Mouse (Mus musculus) layer of hippocampus, adult 11-12 months (tissue): ENCODE measurements around the gene D630003M21Rik.

Experiments used
- DNase-seq: peaks from one replicate; pipeline ENCODE4 v3.0.0; 2022; ENCODE audit warnings: low spot score

Gene D630003M21Rik

DNA sequence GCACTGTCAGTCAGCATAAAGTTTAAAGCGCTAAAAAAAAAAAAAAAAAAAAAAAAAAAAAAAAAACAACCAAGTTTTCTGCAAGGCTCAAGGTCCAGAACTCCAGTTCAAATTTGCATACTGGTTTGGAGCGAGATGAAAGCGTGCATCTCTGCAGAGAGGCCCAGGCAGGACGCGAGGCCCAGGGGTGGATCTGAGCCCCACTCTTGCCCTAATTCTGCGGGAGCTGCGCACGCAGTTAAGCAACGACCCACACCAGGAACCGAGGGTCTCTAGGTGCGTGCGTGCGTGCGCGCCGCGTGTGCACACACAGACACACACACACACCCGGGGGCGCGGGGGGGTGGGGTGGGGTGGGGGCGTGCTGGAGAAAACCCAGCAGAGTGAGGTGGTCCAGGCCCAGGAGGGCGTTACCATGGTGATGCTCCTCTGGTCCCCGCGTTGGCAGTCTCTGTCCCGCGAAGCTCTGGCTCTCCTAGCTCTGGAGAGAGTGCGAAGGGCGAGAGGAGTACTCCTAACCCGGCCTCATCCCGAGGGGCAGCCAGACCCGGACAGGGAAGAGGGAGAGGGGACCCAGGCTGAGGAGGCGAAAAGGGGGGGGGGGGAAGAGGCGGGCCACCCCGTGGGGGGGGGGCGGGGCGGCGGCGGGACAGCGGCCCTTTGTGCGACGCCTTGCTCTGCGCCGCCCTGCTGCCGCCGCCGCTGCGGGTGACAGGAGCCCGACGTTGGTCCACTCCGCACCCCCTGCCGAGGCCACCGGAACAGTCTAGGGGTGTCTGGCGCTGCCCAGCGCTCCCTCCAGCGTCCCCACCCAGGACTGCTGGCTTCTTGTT is at the start of gene D630003M21Rik:
Gene D630003M21Rik (minus strand): TSS at position 553 of the 833 bp plus-strand sequence.
- peak; percentile 15 for DNase-seq

DNA sequence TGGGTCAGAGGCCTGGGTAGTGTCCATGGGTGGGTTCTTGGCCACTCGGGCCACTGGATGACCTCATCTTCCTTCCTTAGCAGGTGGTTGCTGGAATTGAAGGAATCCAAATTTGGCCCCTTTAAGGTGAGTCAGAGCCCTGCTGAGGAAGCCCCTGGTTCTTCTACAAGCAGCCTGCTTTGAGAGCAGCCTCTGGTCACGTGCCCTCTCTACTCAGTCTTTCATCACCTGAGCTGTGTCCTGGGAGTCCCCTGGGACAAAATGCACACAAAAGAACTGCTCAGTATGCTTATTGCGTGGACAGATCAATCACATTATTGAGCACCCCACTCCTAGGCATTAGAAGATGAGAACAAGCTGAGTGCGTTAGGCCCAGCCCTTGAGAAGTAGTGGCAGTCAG is 47.9 kb upstream of the D630003M21Rik start:
- DNase-seq: no peak

DNA sequence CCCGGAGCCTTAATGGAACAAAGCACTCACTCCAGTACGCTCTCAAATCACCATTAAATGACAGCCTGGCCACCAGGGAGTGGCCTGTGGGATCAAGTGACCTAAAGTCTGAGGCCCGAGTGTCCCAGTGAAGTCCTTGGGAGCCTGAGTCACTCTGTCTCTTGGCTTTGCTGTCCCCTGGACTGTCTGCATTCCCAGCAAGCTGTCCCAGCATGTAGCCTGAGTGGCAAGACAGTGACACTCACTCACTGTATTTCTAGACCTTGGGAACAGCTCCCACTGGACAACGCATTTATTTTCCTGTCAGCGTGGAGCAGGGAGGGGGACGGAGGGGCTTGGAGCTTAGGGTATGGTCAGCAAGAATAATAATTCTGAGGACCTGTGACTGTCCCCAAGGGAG is 47.4 kb upstream of the D630003M21Rik start:
- no peak for DNase-seq

DNA sequence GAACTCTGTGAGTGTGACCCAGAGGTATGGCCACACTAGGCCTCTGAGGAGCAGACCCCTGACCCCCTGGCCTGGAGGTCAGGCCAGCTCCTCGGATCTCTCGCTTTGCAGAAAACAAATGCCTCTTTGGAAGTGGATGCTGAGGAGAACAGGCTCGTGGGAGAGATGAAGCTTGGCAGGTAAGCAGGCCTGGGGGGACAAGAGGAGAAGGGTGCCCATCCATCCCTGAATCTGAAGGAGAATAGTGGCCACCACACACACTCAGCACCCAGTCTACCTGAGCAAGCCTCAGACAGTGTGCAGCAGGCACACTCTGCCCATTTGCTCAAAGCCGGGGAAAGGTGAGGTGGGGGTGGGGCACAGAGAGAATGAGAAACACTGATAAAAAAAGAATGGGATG is 46.8 kb upstream of the D630003M21Rik start:
- DNase-seq: no peak

DNA sequence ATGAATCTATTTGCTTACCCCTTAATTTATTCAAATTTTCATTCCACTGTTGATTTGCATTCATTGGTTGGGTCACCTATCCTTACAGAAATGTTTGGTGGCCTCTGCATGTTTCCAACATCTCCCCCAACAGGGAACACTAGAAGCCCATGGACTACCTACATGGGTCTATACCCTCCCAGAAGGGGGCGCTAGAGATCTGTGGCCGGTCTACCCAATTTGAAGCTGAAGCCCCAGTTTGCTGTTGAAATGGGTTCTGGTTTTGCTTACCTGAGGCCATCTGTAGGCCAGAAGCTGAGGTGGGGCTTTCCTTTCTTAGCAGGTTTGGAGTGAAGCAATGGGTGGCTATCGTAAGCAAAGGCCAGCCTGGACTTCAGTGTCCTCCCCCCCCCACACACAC is 46.3 kb upstream of the D630003M21Rik start:
- no peak for DNase-seq

DNA sequence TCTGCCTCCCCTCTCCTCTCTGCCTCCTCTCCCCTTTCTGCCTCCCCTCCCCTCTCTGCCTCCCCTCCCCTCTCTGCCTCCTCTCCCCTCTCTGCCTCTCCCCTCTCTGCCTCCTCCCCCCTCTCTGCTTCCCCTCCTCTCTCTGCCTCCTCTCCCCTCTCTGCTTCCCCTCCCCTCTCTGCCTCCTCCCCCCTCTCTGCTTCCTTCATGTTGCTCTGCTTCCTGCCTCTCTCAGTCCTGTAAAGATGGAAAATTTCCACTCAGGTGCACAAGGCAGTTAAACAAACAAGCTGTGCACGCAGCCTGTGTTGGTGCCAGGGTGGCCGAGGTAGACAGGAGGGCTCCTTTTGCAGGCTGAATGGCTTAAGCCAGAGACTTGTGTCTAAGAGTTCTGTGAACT is 44.6 kb upstream of the D630003M21Rik start:
- DNase-seq: no peak

DNA sequence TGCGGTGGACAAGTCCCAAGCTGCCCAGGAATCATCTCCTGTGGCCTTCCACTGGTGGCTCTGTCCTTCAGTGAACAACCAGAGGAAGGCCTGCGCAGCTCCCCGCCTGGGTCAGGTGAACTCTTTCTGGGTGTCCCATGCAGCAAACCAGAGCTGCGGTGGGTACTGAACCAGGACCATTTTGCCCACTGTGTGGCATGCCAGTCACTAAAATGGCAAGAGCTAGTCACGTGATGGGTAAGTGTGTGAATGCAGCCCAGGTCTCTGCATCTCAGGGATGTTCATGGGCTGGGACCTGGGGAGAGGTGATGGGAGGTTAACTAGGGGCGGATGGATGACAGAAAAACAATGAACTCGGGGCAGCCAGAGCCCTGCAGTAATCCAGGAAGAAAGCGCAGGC is 41.0 kb upstream of the D630003M21Rik start:
- no peak for DNase-seq

DNA sequence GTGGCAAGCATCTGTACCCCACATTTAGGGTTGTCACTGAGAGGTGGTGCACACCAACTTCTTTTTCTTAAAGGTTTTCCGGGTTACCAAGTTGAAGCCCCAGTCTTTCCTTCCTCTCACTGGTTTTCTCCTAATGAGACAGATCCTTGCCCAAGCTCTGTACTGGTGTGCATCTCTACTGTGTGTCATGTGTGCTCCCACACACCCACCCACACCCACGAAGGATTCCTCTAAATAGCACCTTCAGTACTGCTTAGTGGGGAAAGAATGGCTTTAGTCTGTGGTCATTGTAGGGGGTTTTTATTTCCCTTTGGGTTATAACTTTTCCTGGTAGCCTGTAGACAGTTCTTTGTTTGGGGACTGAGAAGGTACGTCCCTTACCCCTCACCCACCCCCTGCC is 35.9 kb upstream of the D630003M21Rik start:
- no peak for DNase-seq

DNA sequence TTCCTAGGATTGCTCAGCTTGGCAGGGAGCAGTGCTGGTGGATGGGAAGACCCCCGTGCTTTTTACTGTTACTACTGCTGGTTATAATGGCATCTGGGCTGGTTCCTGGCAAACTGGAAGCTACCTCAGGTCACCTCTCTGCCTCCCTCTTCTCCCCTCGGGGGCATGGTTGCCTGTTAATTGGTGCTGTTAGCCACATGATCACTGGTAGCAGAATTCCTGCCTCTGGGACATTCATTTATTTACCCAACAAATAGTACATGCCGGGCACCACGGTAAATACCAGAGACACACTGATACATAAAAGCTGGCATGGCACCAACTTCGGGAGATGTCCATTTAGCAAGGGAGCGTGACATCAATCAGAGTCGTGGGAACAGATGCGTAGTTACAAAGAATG is 30.5 kb upstream of the D630003M21Rik start:
- no peak for DNase-seq

DNA sequence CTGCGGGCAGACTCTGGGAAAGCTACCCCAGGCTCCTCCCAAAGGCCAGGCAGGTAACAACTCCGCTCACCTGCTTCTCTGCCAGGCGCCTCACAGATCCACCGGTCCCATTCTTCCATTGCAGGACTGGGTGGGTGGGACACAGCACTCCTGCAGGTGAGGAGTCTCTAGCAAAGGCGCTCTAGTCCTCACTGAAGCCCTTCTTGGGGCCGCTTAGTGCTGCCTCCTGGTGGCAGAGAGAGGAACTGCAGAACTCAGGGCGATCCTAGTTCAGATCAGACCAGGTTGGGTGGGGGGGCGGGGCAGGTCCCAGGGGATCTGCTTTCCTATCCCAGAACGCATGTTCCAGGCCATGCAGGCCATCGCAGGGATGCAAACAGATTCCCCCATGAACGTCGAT is 29.8 kb upstream of the D630003M21Rik start:
- peak; percentile 45 for DNase-seq

DNA sequence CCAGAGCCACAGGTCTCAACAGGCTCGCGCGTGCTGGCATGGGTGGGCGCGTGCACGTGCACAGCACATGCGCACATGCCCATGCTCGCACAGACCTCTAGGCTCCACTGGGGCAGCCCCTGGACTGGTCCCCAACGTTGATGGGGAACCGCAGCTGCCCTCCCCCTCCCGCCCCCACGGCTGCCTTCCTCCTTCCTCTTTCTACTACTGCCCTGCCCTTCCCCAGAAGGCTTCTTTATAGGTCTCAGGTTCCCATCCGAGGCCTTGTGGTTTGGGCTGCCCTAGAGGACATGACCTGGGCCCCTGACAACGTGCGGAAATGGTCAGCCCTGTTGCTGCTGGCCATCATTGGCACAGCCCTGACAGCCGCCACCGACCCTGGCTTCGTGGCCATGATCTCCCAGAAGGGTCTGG is 29.0 kb upstream of the D630003M21Rik start, which contains the start of gene Bpi:
Gene Bpi (plus strand): TSS at position 90 of the 414 bp plus-strand sequence.
- no peak for DNase-seq

DNA sequence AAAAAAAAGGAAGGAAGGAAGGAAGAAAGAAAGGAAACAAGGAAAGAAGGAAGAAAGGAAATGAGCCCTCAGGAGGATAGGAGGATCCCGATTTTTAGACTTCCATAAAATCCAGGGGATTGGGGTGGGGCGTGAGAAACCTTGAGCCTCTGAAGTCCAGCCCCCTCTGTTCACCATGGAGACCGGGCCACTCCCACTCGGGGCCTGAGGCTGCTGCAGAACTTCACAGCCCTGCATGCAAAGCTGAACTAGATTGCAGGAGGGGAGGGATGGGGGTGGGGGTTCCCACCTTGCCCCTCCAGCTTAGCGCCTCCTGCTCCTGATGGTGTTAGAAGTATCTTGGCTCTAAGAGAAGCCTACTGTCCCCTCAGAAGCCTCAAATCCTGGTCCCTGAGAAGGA is 27.9 kb upstream of the D630003M21Rik start:
- no peak for DNase-seq

DNA sequence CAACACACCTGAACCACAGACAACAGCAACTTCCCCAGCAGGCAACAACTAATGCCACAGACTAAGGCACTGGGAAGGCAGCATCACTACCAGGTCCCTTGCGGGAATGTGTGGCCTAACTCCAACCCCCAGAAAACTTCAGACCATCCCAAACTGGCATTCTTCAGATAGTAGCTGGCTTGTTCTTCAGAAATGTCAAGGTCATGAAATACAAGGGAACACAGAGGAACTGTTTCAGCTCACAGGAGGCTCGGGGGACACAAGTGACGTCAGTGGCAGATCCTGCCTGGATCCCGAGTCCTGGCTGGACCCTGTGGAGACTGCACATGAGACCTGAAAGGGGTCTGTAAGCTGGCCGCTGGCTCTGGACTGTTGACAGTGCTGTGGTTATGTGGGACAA is 24.8 kb upstream of the D630003M21Rik start:
- no peak for DNase-seq

DNA sequence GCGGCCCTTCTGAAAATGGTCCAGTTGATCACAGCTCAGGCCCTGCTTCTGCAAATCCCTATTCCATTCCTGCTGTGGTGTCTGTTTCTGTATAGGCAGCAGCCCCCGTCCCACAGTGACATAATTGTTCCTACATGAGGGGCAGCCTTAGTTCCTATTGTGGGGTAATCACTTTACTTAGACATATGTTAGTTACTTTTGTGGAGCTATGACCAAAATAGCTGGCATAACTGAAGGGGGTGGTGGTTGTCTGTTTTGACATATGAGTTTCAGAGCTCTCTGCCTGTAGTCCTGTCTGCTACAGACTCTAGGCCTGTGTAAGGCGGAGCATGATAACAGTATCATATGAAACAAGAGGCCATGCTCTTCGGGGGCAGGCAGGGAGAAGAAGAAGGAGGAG is 21.5 kb upstream of the D630003M21Rik start:
- no peak for DNase-seq

DNA sequence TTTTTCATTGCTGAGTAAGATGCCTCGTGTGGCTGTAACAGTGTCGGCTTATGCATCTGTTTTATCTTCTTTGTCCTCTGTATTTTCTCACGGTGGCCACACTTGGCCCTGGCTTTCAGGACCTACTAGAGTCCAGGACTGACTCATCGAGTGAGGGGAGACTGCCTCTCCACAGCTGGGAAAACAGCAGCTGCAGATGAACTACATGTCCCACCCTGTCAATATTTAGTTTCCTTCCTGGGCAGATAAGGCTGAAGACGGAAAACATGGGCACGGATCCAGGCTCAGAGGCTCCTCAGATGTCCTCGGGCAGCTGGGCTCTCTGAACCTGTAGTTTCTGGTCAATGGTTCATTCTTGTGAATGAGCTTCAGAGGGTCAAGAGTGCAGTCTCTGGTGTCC is 19.3 kb upstream of the D630003M21Rik start:
- DNase-seq: no peak

DNA sequence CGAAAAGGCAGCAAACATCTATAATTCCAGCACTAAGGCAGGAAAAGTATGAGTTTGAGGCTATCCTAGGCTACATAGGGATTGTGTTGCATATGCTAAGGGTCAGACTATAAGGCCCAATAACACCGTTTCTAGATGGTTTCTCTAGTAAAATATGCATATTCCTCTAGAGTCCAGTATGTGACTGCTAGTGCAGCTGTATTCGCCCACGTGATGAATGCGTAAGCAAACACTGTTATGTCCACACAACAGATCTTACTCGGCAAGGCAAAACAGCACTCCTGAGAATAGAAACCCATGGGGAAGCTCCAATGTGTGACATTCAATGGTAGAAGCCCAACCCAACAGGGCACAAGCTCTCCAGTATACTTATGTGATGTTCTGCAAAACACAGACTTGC is 18.8 kb upstream of the D630003M21Rik start:
- DNase-seq: no peak

DNA sequence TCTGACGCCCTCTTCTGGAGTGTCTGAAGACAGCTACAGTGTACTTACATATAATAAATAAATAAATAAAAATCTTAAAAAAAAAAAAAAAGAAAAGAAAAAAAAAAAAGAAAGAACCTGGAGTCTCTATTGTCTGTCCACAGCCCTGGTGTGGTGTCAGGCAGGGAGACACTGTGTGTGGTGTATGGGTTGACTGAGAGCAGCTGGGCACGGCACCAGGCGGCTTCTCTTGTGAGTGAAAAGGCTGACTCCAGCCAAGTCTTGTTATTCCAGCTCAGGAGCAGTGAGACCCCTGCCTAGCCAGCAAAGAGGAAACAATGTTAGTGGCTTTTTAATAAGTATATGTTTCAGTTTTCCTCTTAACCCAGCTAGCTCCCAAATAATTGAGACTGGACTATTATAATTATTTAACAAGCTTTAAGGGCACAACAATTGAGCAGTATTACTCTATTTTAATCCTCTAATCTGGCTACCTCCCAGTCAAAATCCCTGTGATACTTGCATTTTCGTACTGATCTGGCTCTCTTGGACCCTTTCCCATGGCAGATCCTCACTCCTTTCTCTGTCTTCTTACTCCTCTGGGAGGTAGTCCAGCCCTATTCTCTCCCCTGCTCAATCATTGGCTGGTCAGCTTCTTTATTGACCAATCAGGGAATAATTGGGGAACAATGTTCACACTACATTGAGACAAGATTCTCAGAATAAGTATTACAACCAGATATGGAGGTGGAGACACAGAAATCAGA is 16.2 kb upstream of the D630003M21Rik start:
- no peak for DNase-seq

DNA sequence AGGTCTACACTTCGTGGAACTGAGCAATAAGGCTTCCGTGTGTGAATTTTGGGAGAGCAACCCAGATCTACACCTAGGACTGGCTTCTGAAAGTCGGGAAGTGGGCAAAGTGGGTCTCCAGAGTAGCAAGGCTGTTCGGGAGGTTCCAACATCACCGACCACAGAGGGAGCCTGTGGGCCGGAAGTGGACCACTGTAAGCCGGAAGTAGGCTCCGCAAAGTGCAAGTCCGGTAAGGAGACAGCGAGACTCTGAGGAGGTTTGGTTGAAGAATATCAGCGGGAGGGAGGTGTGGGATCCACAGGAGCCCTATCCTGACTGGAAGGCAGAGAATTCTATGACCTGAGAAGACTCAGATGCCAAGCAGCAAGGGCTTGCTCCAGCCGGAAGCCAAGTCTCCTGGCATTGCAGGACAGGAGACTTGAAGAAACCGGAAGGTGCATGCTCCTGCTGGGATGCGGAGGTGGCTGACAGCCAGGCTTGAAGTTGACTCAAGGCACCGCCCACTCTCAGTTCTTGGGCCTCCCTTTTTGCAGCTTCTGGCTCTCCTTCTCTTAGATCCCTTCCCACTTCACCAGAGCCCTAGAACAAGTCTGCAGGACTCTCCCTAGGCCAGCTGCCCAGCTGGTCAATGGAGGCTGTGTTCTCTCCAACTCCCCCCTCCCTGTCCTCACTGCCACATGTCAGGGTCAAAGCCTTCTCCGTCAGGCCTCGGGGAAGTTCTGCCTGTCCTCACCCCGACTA is 14.3 kb upstream of the D630003M21Rik start:
- peak; percentile 44 for DNase-seq

DNA sequence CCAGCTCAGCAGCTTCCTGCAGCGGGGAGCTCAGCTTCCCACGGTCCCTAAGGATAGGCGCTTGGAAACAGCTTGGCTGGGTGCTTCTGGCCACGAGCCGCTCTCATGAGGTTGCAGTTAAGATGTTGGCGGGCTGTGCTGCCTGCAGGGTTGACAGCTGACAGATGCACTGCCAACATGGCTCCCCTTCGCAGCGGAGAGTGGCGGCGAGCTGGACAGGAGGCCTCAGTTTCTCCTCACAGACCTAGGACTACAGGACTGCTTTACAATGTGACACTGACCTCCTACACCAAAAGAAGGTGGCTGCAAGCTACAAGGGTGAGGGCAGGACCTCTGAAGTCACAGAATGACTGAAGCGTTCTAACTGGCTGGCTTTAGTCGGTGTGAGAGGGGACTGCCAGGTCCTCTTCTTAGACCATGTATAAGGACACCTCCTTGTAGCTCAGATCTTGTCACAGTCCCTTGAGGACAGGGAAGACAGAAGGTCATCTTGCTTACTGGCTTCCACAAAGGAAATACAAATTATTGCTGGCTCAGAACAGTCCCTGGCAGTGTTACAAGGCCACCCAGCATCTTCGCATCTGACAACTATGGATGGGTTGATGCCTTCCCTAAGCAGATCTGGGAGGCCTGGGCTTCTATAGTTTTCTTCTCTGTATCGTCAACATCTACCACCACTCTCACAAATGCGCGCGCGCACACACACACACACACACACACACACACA is 13.3 kb upstream of the D630003M21Rik start:
- DNase-seq: peak; percentile 55

DNA sequence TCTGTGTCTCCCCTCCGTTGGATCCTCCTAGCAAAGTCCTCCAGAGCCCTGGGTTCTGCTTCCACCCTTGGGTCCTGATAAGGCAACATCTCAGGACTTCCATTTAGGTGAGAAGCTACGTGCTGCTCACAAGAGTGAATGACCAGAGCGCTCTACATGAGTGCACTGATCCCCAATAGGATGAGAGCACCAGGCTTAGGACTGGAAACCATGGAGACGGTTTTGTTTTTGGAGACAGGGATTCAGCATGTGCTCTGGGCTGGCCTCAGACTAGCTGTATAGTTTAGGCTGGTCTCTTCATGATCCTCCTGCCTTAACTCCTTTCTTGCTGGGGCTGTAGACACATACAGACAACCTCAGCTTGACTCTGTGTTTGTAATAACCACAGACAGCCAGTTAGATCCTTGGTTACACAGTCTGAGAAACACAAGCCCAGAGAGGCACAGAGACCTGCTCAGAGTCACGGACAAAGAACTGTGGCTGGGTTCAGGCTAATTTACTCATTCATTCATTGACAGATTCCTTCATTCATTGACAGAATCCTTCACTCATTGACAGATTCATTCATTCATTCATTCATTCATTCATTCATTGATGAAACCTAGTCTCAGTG is 12.2 kb upstream of the D630003M21Rik start:
- no peak for DNase-seq

DNA sequence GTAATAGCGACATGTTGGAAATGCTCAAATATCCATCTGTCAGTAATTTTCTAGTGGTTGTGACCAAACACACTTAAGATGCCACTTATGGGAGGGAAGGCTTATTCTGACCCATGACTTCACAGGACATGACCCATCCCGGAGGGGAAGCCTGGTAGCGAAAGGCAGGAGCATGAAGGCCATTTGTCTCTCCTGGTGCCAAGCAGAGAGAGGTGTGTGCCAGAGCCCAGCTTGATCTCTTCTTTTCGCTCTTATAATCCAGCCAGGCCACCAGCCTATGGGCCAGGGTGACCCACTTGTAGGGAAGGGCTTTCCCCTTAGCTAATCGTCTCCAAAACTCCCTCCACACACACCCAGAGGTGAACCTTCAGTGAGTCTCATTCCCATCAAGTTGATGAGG is 9.1 kb upstream of the D630003M21Rik start:
- no peak for DNase-seq

DNA sequence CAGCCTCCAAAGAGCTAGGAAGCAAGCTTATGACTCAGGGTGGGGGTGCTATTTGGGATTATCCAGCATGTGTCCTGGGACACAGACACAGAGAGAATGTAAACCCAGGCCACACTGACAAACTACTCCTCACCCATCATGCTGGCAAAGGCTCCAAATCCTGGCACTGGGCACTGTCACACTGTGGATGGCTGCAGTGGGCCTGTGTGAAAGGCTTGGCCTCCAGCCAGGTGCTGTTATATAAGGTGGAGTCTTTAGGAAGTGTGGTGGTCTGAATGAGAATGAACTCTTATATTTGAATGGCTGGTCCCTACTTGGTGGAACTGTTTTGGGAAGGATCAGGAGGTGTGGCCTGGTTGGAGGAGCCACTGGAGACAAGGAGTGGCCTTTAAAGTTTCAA is 7.7 kb upstream of the D630003M21Rik start:
- DNase-seq: no peak
